Mouse (Mus musculus): ENCODE measurements around the gene Dgcr2. TPM values are rescaled to one million over a fixed set of nuclear protein-coding genes. Genes with fewer than 3 reads are reported as not detected.
A peak's percentile ranks its signal among the peaks of the same experiment; 100 is the strongest.

The Dgcr2 gene
- polyA plus RNA-seq, 1 experiment from 2014 or later = 111 TPM

DNA sequence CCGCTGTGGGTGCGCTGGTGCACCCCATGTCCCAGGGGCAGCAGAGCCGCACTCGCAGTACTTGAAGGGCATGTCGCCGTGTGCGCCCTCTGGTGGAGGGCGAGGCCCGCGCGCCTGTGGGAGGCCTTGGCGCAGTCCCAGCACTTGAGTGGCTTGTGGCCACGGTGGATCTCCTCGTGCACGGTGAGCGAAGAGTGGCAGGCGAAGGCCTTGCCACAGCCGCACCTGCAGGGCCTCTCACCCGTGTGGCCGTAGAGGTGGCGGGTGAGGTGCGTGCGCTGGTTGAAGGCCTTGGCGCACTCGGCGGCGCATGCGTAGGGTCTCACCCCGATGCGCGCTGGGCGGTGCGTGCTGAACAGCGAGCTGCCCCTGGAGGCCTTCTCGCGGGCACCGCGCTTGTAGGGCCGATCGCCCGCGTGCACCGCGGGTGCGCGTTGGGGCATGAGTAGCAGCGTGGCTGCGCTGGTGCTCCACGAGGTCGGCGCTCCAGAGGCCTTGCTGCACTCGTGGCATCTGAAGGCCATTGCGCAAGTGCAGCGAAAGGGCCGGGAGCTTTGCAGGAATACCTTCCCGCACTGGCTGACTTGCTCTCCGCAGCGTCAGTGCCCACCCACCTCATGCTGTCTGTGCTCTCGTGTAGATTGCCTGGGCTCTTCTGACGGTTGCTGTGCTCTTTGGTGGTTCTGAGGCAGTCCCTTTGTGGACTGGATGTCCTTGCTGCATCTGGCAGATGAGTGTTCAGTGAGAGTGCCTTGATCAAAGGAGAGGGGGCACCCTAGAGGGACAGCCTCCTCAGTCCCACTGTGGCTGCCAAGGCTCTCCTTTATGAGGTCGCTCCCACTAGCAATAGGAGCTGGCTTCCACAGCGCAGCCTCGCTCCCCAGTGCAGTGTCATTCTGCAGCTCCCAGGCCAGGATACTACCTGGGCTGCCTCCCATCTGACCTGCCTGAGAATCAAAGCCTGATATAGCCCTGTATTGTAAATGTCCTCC is 82.7 kb downstream of the Dgcr2 start:
- no peaks in the 10 kb centered on the region for H3K9me3 ChIP-seq
- peak overlapping the region; percentile 93 for H3K4me2 ChIP-seq
- no peaks in the 10 kb centered on the region for H3K36me3 ChIP-seq
- H3K4me1 ChIP-seq (replicated peaks) = peaks cover 18% of the 10 kb centered on the region
- peak overlapping the region; percentile 76 for H3K27ac ChIP-seq (replicated peaks)
- peak overlapping the region; percentile 52 for H3K4me3 ChIP-seq
- H3K27me3 ChIP-seq = peaks cover 37% of the 10 kb centered on the region
- peak overlapping the region; percentile 57 for H3K9ac ChIP-seq
- ATAC-seq (ENCODE audit: low FRiP score, low read depth) = peak; percentile 92
- under 1% methylated on average over 63 of the region's 63 CpGs for WGBS

DNA sequence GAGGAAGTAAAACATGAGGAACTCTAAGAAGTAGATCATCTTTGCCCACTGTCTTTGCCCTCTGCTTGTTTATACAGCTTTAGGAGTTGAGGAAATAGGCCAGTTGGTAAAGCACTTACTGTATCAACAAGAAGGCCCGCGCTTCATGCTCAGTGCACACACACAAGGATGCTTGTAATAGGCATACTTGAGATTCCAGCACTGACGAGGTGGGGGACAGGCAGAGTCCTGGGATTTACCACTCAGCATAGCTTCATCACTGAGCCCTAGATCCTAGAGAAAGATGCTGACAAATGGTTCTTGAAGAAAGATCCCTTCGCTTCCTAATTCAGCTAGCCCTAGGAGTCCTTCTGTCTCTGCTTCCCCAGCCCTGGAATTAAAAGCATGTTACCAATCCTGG is 85.2 kb downstream of the Dgcr2 start:
- ATAC-seq (ENCODE audit: low FRiP score, low read depth) = no peak
- peaks cover 38% of the 10 kb centered on the region for H3K27me3 ChIP-seq
- H3K4me2 ChIP-seq = no peak overlapping the region
- H3K9ac ChIP-seq = no peak overlapping the region
- H3K36me3 ChIP-seq = no peaks in the 10 kb centered on the region
- 63% methylated on average over 4 of the region's 4 CpGs for WGBS
- H3K27ac ChIP-seq (replicated peaks) = no peak overlapping the region
- H3K9me3 ChIP-seq = no peaks in the 10 kb centered on the region
- peaks cover 28% of the 10 kb centered on the region for H3K4me1 ChIP-seq (replicated peaks)
- H3K4me3 ChIP-seq = no peak overlapping the region

DNA sequence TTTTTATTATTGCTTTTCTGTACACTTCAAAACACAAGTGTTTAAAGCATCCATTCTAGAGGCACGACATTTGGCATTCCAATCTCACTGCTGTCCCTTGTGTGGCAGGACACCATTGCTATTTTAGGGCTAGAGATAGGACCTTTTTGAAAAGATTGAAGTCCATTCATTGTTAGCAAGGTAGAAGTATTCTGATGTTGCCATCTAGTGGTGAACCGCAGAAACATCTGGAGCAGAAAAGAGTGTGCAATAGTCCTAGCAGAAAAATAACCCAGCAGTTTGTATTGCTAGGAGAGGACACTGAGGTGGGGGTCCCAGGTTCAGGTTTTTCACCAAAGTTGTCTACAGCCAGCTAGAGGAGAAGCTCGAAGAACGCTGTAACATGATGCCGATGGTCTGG is 86.2 kb downstream of the Dgcr2 start:
- Histone ChIP-seq H3K9ac (no peak overlapping the region), H3K4me1 (replicated peaks) (peaks cover 36% of the 10 kb centered on the region), H3K9me3 (no peaks in the 10 kb centered on the region), H3K4me3 (no peak overlapping the region), H3K36me3 (no peaks in the 10 kb centered on the region), H3K27me3 (peaks cover 35% of the 10 kb centered on the region), H3K27ac (replicated peaks) (no peak overlapping the region), H3K4me2 (no peak overlapping the region)
- 9% methylated on average over 5 of the region's 5 CpGs for WGBS
- ATAC-seq (ENCODE audit: low FRiP score, low read depth) = no peak

DNA sequence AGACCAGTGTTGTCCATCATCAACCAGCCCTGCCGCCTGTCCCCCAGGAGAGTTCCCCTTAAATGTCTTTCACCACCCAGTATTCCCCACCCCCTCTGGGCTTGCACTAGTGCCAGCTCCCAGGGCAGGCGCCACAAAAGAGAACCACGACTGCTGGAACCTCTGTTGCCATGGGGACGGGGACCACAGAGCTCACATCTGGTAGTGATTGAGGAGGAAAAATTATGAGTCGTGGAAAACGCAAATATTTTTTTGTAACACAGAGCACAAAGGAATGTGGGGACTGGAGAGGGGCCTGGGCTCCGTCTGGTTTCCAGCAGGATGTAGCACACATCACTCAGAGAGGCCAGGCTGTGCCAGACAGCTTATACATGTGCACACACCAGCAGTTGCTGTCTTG is 88.7 kb downstream of the Dgcr2 start:
- no peak for ATAC-seq (ENCODE audit: low FRiP score, low read depth)
- Histone ChIP-seq H3K27me3 (peaks cover 48% of the 10 kb centered on the region), H3K4me1 (replicated peaks) (peaks cover 31% of the 10 kb centered on the region), H3K4me3 (no peak overlapping the region), H3K4me2 (no peak overlapping the region), H3K9me3 (no peaks in the 10 kb centered on the region), H3K9ac (no peak overlapping the region), H3K27ac (replicated peaks) (peak overlapping the region; percentile 42; the same call in 1 of the 2 replicates), H3K36me3 (no peaks in the 10 kb centered on the region)
- 18% methylated on average over 7 of the region's 7 CpGs for WGBS

DNA sequence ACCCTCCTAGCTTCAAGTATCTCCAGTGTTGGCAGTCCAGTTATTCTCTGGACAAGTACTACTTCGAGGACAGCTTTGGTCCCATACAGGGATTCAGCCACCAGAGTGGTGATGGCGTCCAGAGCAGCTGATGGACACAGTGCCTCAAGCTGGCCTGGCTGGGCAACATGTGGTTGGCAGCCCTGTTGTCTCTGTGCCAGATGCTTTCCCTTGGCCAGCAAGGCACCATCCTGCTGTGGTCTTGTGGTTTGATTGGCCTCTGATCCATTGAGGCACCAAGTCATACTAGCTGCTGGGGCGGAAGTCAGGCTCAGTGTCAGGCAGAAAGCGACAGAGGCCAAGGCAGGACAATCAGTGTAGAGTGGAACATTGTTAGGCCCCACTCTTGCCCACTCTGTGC is 89.2 kb downstream of the Dgcr2 start:
- Histone ChIP-seq H3K4me2 (no peak overlapping the region), H3K9ac (no peak overlapping the region), H3K36me3 (no peaks in the 10 kb centered on the region), H3K4me3 (no peak overlapping the region), H3K4me1 (replicated peaks) (peaks cover 37% of the 10 kb centered on the region), H3K27ac (replicated peaks) (0 out of 2 replicates have a peak overlapping the region, but pooled peaks have one; percentile 42), H3K9me3 (no peaks in the 10 kb centered on the region), H3K27me3 (peaks cover 50% of the 10 kb centered on the region)
- WGBS = 80% methylated on average over 4 of the region's 4 CpGs
- no peak for ATAC-seq (ENCODE audit: low FRiP score, low read depth)

DNA sequence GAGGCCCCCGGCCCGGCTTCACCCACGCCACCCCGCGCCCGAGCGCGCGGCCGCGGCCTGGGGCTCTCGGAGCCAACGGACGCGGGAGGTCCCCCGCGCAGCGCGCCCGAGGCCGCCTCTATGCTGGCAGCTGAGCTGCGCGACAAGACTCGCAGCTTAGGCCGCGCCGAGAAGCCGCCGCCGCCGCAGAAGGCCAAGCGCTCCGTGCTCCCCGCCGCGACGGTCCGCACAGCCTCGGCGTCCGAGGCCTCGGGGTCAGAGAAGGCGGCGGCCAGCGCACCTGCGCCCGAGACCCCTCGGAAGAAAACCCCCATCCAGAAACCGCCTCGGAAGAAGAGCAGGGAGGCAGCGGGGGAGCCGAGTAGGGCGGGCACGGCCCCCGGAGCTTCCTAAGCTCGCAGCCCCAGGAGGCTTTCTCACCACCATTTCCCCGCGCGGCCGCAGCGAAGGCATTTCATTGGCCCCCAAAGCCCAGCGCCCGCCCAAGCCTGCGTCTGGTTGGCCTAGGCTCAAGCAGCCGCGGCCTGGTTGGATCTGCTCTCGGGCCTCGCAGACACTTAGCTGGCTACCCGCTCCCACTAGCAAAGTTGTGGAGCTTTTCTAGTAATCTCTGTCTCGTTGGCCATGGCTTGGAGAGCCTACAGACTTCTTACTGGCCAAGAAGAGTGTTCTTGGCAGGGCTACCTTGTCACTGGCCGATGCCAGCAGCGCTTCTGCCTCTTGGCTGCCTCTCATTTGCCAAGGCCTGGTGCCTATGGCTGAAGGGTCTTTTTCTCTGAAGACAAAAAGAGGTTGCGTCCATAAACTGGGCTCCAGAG is 91.0 kb downstream of the Dgcr2 start:
- Histone ChIP-seq H3K27ac (replicated peaks) (peak overlapping the region; percentile 82), H3K27me3 (peaks cover 51% of the 10 kb centered on the region), H3K4me1 (replicated peaks) (peaks cover 54% of the 10 kb centered on the region), H3K4me2 (peak overlapping the region; percentile 96), H3K9ac (peak overlapping the region; percentile 87), H3K9me3 (no peaks in the 10 kb centered on the region), H3K36me3 (no peaks in the 10 kb centered on the region), H3K4me3 (peak overlapping the region; percentile 69)
- peak; percentile 84 for ATAC-seq (ENCODE audit: low FRiP score, low read depth)
- WGBS = 2% methylated on average over 64 of the region's 73 CpGs

DNA sequence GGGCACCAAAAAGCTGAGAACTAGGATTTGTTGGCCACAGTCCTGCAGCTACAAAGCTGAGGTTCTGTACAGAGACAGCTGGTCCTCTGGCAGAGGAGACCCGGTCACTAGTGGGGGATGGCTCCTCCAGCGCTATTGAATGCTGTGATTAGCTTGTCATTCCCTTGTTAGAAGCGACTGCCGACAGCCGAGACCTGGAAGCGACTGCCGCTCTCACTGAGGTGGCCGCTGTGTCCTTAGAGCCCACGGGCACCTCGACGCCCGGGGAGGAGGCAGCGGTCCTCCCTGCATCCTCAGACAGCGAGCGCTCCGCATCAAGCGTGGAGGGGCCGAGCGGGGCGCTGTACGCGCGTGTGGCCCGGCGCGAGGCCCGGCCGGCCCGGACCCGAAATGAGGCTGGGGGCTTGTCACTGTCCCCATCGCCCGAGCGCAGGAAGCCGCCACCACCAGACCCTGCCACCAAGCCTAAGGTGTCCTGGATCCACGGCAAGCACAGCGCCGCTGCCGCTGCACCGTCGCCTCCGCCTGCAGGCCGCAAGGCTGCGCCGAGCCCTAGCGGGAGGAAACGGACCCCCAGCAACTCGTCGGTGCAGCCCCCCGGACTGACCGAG is 91.7 kb downstream of the Dgcr2 start:
- no peaks in the 10 kb centered on the region for H3K9me3 ChIP-seq
- H3K4me2 ChIP-seq = peak overlapping the region; percentile 96
- H3K9ac ChIP-seq = peak overlapping the region; percentile 87
- H3K4me3 ChIP-seq = peak overlapping the region; percentile 69
- 5% methylated on average over 47 of the region's 50 CpGs for WGBS
- H3K4me1 ChIP-seq (replicated peaks) = peaks cover 60% of the 10 kb centered on the region
- peak overlapping the region; percentile 82 for H3K27ac ChIP-seq (replicated peaks)
- H3K27me3 ChIP-seq = peaks cover 57% of the 10 kb centered on the region
- peak; percentile 12 for ATAC-seq (ENCODE audit: low FRiP score, low read depth)
- no peaks in the 10 kb centered on the region for H3K36me3 ChIP-seq

DNA sequence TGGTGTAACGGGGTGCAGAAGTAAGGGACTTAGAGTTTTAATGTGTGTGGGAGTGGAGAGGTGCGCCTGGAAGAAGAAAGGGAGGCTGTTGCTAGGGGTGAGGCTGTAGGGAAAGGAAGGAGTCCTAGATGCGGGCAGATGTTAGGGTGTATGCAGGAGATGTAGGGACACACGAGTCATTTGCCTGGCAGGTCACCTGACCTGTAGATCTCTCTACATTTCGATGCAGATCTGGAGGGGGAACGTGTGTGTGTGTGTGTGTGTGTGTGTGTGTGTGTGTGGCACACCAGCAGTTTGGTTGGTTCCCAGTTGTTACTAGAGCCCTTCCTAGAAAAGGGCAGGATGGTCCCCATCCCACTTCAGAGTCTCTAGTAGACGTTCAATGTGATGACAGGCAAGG is 93.4 kb downstream of the Dgcr2 start:
- no peak for ATAC-seq (ENCODE audit: low FRiP score, low read depth)
- Histone ChIP-seq H3K27ac (replicated peaks) (no peak overlapping the region), H3K9ac (no peak overlapping the region), H3K4me2 (peak overlapping the region; percentile 73), H3K4me3 (peak overlapping the region; percentile 39), H3K9me3 (no peaks in the 10 kb centered on the region), H3K27me3 (peaks cover 66% of the 10 kb centered on the region), H3K4me1 (replicated peaks) (peaks cover 58% of the 10 kb centered on the region), H3K36me3 (no peaks in the 10 kb centered on the region)
- 10% methylated on average over 7 of the region's 7 CpGs for WGBS

DNA sequence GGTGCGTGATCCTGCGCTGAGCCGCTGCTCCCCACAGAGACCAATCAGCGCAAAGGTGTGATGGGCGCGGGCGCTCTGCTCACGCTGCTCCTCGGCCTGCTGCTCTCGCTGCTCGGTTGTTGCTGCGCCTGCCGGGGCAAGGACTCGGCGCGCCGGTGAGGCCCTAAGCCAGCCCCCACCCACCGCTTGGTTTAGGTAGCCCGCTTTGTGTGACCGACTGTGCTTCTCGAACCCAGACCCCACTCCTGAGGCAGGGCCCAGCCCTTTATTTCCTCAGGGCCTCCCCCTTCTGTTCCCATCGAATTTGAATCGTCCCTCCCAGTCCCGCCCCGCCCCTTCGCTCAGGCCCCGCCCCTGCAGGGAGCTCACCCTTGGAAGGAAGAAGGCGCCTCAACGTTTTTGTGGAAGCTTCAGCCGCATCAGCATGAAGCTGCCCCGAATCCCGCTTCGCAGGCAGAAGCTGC is 93.9 kb downstream of the Dgcr2 start:
- Histone ChIP-seq H3K27ac (replicated peaks) (no peak overlapping the region), H3K36me3 (no peaks in the 10 kb centered on the region), H3K9me3 (no peaks in the 10 kb centered on the region), H3K9ac (no peak overlapping the region; the same call in 1 of the 2 replicates), H3K4me2 (peak overlapping the region; percentile 73), H3K4me1 (replicated peaks) (peaks cover 53% of the 10 kb centered on the region), H3K27me3 (peaks cover 71% of the 10 kb centered on the region), H3K4me3 (peak overlapping the region; percentile 39)
- WGBS = 4% methylated on average over 33 of the region's 33 CpGs
- ATAC-seq (ENCODE audit: low FRiP score, low read depth) = no peak

DNA sequence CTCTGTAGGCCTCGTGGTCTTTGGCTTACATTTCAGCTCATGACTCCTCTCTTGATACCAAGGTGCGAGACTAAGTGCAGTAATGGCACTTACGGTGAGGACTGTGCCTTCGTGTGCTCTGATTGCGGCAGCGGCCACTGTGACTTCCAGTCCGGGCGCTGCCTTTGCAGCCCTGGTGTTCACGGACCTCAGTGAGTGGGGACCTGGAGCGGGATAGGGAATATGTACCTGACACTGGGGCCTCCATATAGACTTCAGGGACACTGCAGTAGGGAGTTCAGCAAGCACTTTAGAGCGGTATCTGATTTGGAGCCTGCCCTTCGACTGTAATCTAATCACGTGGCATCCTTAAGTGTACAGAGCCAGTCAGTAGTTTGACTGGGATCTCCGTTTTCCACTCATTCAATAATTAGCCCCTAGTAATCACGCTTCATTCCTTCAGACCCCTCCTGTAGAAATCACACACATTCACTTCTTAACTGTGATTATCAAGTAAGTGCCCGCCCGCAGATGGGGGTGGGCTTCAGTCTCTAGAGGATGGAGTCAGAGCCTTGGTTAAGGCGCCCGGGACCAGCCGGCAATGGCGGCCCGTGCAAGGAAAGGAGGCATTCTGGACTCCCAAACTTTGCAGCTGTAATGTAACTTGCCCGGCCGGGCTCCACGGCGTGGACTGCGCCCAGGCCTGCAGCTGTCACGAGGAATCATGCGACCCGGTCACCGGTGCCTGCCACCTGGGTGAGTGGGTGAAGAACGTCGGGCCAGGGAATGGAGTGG is 94.5 kb downstream of the Dgcr2 start:
- H3K4me2 ChIP-seq = peak overlapping the region; percentile 73
- peak overlapping the region; percentile 39 for H3K4me3 ChIP-seq
- 6% methylated on average over 33 of the region's 33 CpGs for WGBS
- H3K27ac ChIP-seq (replicated peaks) = no peak overlapping the region
- no peak overlapping the region; the same call in 1 of the 2 replicates for H3K9ac ChIP-seq
- peaks cover 49% of the 10 kb centered on the region for H3K4me1 ChIP-seq (replicated peaks)
- H3K9me3 ChIP-seq = no peaks in the 10 kb centered on the region
- H3K36me3 ChIP-seq = no peaks in the 10 kb centered on the region
- no peak for ATAC-seq (ENCODE audit: low FRiP score, low read depth)
- H3K27me3 ChIP-seq = peaks cover 77% of the 10 kb centered on the region
